Mouse (Mus musculus) small intestine, adult 2 months (tissue): Measurements from ENCODE around the gene Cwc22.

Experiments used
- CTCF ChIP-seq: fragments of 200-500 bp; IDR thresholded peaks from 2 replicates; pipeline ENCODE4 v1.5.1; 2012; ENCODE audit warnings: low read depth, mild to moderate bottlenecking, control low read depth, inconsistent platforms, low read length, moderate library complexity, mixed read lengths; ENCODE audit not compliant: insufficient replicate concordance, insufficient read length; ENCODE audit errors: extremely low read depth
- POLR2A ChIP-seq: fragments of 200-500 bp; IDR thresholded peaks from 2 replicates; pipeline ENCODE4 v1.6.1; 2012; ENCODE audit warnings: low read depth, mild to moderate bottlenecking, control low read depth, inconsistent platforms, low read length, moderate library complexity

GRCm38 (mm10) chr2:77841464-77841863 is 104.7 kb downstream of the Cwc22 start:
- TF ChIP-seq CTCF: no peak
- no peak for TF ChIP-seq POLR2A
